Mouse (Mus musculus) ES-E14 (cell line): Measurements from ENCODE around the gene Iqgap2.

Experiments
- CHD2 ChIP-seq: IDR thresholded peaks from 2 replicates; pipeline ENCODE4 v1.6.1; 2014; ENCODE audit warnings: mild to moderate bottlenecking, low read depth, low read length, inconsistent platforms
- HCFC1 ChIP-seq: IDR thresholded peaks from 2 replicates; pipeline ENCODE4 v1.6.1; 2012; ENCODE audit warnings: low read length, inconsistent platforms, borderline replicate concordance; ENCODE audit not compliant: insufficient read depth
- MAFK ChIP-seq: IDR thresholded peaks from 2 replicates; pipeline ENCODE4 v1.6.1; 2014; ENCODE audit warnings: mild to moderate bottlenecking, low read depth, low read length, inconsistent platforms; ENCODE audit not compliant: insufficient read depth
- ZC3H11A ChIP-seq: IDR thresholded peaks from 2 replicates; pipeline ENCODE4 v1.6.1; 2012; ENCODE audit warnings: low read depth, mild to moderate bottlenecking, inconsistent platforms, low read length, borderline replicate concordance
- ZNF384 ChIP-seq: IDR thresholded peaks from 2 replicates; pipeline ENCODE4 v1.6.1; 2012; ENCODE audit warnings: low read depth, low read length, inconsistent platforms

GRCm38 (mm10) chr13:95639336-95640116, 252.2 kb downstream of the Iqgap2 start:
- TF ChIP-seq HCFC1 (no peak), ZNF384 (no peak), MAFK (no peak), ZC3H11A (no peak), CHD2 (no peak)
